Mouse (Mus musculus): ENCODE data around the gene Timd2. TPM values are rescaled to one million over a fixed set of nuclear protein-coding genes. Genes with fewer than 3 reads are reported as not detected.
"Not testable (repeated sequence)": the region's sequence is repeated elsewhere in the genome, so short reads cannot be mapped to it uniquely, and the experiment has no call there.

The Timd2 gene
- polyA plus RNA-seq, 1 experiment: 7.5 TPM

GRCm38 (mm10) chr11:46665599-46666522 is 41.0 kb downstream of the Timd2 start:
- DNase-seq: peak; percentile 27
- H3K36me3 ChIP-seq (ENCODE audit: control insufficient read depth, insufficient read depth, low read length): no peaks in the 10 kb centered on the region
- TF ChIP-seq POLR2A (IDR thresholded peaks at IDR 0.05; ENCODE audit: low read depth, low read length) (no peak), CTCF (conservative IDR thresholded peaks at IDR 0.05; ENCODE audit: insufficient read depth, insufficient read length, low read depth, low read length) (peak; percentile 52)
- WGBS: 60% methylated on average over 6 of the region's 6 CpGs
- H3K4me3 ChIP-seq (ENCODE audit: insufficient read depth, low read depth, low read length): no peak overlapping the region
- H3K4me1 ChIP-seq (ENCODE audit: control insufficient read depth, insufficient read depth, low read length): no peaks in the 10 kb centered on the region
- H3K27ac ChIP-seq (ENCODE audit: insufficient read depth, low read depth, low read length): no peak overlapping the region
- no peaks in the 10 kb centered on the region for H3K27me3 ChIP-seq (replicated peaks; ENCODE audit: control insufficient read depth, insufficient read depth, low read length)

- Histone ChIP-seq H3K27ac (ENCODE audit: insufficient read depth, low read depth, low read length) (no peak overlapping the region), H3K27me3 (replicated peaks; ENCODE audit: control insufficient read depth, insufficient read depth, low read length) (no peaks in the 10 kb centered on the region), H3K4me1 (ENCODE audit: control insufficient read depth, insufficient read depth, low read length) (no peaks in the 10 kb centered on the region), H3K36me3 (ENCODE audit: control insufficient read depth, insufficient read depth, low read length) (no peaks in the 10 kb centered on the region), H3K4me3 (ENCODE audit: insufficient read depth, low read depth, low read length) (no peak overlapping the region)
- DNase-seq: no peak
- 82% methylated on average over 4 of the region's 4 CpGs for WGBS
- no peak for TF ChIP-seq POLR2A (IDR thresholded peaks at IDR 0.05; ENCODE audit: low read depth, low read length)
- no peak for TF ChIP-seq CTCF (conservative IDR thresholded peaks at IDR 0.05; ENCODE audit: insufficient read depth, insufficient read length, low read depth, low read length)
Measured at GRCm38 (mm10) chr11:46663215-46663614, 43.6 kb downstream of the Timd2 start.

DNA sequence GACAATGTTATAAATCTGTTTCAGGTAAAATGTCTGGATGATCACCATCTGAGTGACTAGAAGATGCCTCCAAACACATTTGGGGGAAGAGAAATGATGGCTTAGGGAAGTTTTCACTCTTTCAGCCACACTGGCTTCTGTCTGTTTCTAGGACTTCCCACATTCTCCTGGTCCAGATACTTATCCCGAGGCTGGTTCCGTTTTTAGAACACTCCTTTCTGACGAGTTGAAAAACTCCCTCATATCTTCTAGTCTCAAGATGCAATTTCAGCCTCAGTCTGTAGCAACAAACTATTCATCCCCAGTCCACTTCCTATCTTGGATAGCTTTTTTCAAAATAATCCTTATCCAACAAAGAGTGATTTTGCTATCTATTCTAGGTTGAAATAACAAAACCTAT is 54.4 kb downstream of the Timd2 start:
- no peak for DNase-seq
- H3K27ac ChIP-seq (ENCODE audit: insufficient read depth, low read depth, low read length): no peak overlapping the region
- no peaks in the 10 kb centered on the region for H3K27me3 ChIP-seq (replicated peaks; ENCODE audit: control insufficient read depth, insufficient read depth, low read length)
- WGBS: 80% methylated on average over 3 of the region's 3 CpGs
- TF ChIP-seq CTCF (conservative IDR thresholded peaks at IDR 0.05; ENCODE audit: insufficient read depth, insufficient read length, low read depth, low read length): no peak
- no peak for TF ChIP-seq POLR2A (IDR thresholded peaks at IDR 0.05; ENCODE audit: low read depth, low read length)
- H3K4me1 ChIP-seq (ENCODE audit: control insufficient read depth, insufficient read depth, low read length): no peaks in the 10 kb centered on the region
- no peak overlapping the region for H3K4me3 ChIP-seq (ENCODE audit: insufficient read depth, low read depth, low read length)
- no peaks in the 10 kb centered on the region for H3K36me3 ChIP-seq (ENCODE audit: control insufficient read depth, insufficient read depth, low read length)

DNA sequence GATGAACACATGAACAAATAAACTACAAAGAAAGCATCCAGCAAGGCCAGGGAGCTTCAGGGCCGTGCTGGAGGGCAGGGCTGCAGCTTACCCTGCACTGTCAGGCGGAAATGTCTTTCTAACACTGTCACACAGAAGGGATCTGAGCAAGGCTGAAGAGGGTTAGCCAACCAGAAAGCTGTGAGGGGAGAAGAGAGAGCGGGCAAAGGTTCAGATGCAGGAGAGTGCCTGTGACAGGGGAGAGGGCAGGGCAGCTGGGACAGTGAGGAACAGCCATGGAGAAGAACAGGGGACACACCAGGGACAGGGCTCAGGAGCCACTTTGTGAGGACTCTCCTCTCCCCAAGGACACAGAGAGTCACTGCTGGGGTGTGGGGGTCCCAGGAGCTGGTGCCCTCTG is 57.2 kb downstream of the Timd2 start:
- WGBS: 46% methylated on average over 3 of the region's 3 CpGs
- DNase-seq; H3K4me3 ChIP-seq (ENCODE audit: insufficient read depth, low read depth, low read length); H3K27me3 ChIP-seq (replicated peaks; ENCODE audit: control insufficient read depth, insufficient read depth, low read length); H3K27ac ChIP-seq (ENCODE audit: insufficient read depth, low read depth, low read length); H3K36me3 ChIP-seq (ENCODE audit: control insufficient read depth, insufficient read depth, low read length); H3K4me1 ChIP-seq (ENCODE audit: control insufficient read depth, insufficient read depth, low read length): not testable (repeated sequence)

GRCm38 (mm10) chr11:46644824-46645223 is 62.0 kb downstream of the Timd2 start:
- Histone ChIP-seq H3K36me3 (ENCODE audit: control insufficient read depth, insufficient read depth, low read length) (no peaks in the 10 kb centered on the region), H3K27me3 (replicated peaks; ENCODE audit: control insufficient read depth, insufficient read depth, low read length) (no peaks in the 10 kb centered on the region), H3K4me1 (ENCODE audit: control insufficient read depth, insufficient read depth, low read length) (no peaks in the 10 kb centered on the region), H3K4me3 (ENCODE audit: insufficient read depth, low read depth, low read length) (no peak overlapping the region), H3K27ac (ENCODE audit: insufficient read depth, low read depth, low read length) (no peak overlapping the region)
- TF ChIP-seq CTCF (conservative IDR thresholded peaks at IDR 0.05; ENCODE audit: insufficient read depth, insufficient read length, low read depth, low read length): no peak
- no peak for TF ChIP-seq POLR2A (IDR thresholded peaks at IDR 0.05; ENCODE audit: low read depth, low read length)
- no peak for DNase-seq
- 87% methylated on average over 1 of the region's 1 CpGs for WGBS

- H3K36me3 ChIP-seq (ENCODE audit: control insufficient read depth, insufficient read depth, low read length): no peaks in the 10 kb centered on the region
- no peak overlapping the region for H3K27ac ChIP-seq (ENCODE audit: insufficient read depth, low read depth, low read length)
- H3K27me3 ChIP-seq (replicated peaks; ENCODE audit: control insufficient read depth, insufficient read depth, low read length): no peaks in the 10 kb centered on the region
- TF ChIP-seq POLR2A (IDR thresholded peaks at IDR 0.05; ENCODE audit: low read depth, low read length): no peak
- TF ChIP-seq CTCF (conservative IDR thresholded peaks at IDR 0.05; ENCODE audit: insufficient read depth, insufficient read length, low read depth, low read length): no peak
- no peak for DNase-seq
- H3K4me3 ChIP-seq (ENCODE audit: insufficient read depth, low read depth, low read length): no peak overlapping the region
- no peaks in the 10 kb centered on the region for H3K4me1 ChIP-seq (ENCODE audit: control insufficient read depth, insufficient read depth, low read length)
- WGBS: 85% methylated on average over 3 of the region's 3 CpGs
Measured at GRCm38 (mm10) chr11:46636568-46636967, 70.3 kb downstream of the Timd2 start.

GRCm38 (mm10) chr11:46635516-46635915 is 71.3 kb downstream of the Timd2 start:
- H3K4me1 ChIP-seq (ENCODE audit: control insufficient read depth, insufficient read depth, low read length); H3K36me3 ChIP-seq (ENCODE audit: control insufficient read depth, insufficient read depth, low read length); H3K27ac ChIP-seq (ENCODE audit: insufficient read depth, low read depth, low read length); DNase-seq; H3K4me3 ChIP-seq (ENCODE audit: insufficient read depth, low read depth, low read length); H3K27me3 ChIP-seq (replicated peaks; ENCODE audit: control insufficient read depth, insufficient read depth, low read length): not testable (repeated sequence)
- WGBS: 79% methylated on average over 4 of the region's 4 CpGs

All from kidney, adult 2 months (tissue).